Mouse (Mus musculus) forebrain, embryonic 11.5 days (tissue): ENCODE measurements around the gene Ankrd54. TPM values are rescaled to one million over a fixed set of nuclear protein-coding genes. Genes with fewer than 3 reads are reported as not detected.

Experiments used
- ATAC-seq: fragments of 200-750 bp; cut with Nextera tagmentation; replicated peaks from 2 replicates; pipeline ENCODE4 v1.8.0; 2017; ENCODE audit warnings: moderate TSS enrichment; ENCODE audit not compliant: low FRiP score
- DNase-seq: peaks from one replicate; pipeline ENCODE4 v3.0.0-alpha.2; 2017; ENCODE audit warnings: low spot score
- H3K27ac ChIP-seq: fragments of 300-500 bp; sonication (generic); 2 replicates; pipeline ENCODE4 v1.5.1; 2014; ENCODE audit warnings: low read depth, low read length
- H3K27me3 ChIP-seq: fragments of 300-500 bp; sonication (generic); 2 replicates; pipeline ENCODE4 v1.6.1; 2014; ENCODE audit warnings: mild to moderate bottlenecking, low read length, mixed read lengths; ENCODE audit not compliant: control insufficient read depth, insufficient read depth
- H3K36me3 ChIP-seq: fragments of 300-500 bp; sonication (generic); 2 replicates; pipeline ENCODE4 v1.6.1; 2014; ENCODE audit warnings: mild to moderate bottlenecking, low read length, moderate library complexity, mixed read lengths; ENCODE audit not compliant: control insufficient read depth, insufficient read depth
- H3K4me1 ChIP-seq: fragments of 300-500 bp; sonication (generic); replicated peaks from 2 replicates; pipeline ENCODE4 v1.6.1; 2014; ENCODE audit warnings: low read length, mixed read lengths; ENCODE audit not compliant: control insufficient read depth, insufficient read depth
- H3K4me2 ChIP-seq: fragments of 300-500 bp; sonication (generic); 2 replicates; pipeline ENCODE4 v1.6.1; 2014; ENCODE audit warnings: low read depth, mild to moderate bottlenecking, low read length, moderate library complexity, mixed read lengths; ENCODE audit not compliant: severe bottlenecking
- H3K4me3 ChIP-seq: fragments of 300-500 bp; sonication (generic); 2 replicates; pipeline ENCODE4 v1.5.1; 2014; ENCODE audit warnings: low read depth, low read length
- H3K9ac ChIP-seq: fragments of 300-500 bp; sonication (generic); 2 replicates; pipeline ENCODE4 v1.6.1; 2014; ENCODE audit warnings: low read length
- H3K9me3 ChIP-seq: fragments of 300-500 bp; sonication (generic); 2 replicates; pipeline ENCODE4 v1.6.1; 2016; ENCODE audit warnings: low read length, mixed read lengths; ENCODE audit not compliant: control insufficient read depth
- WGBS: fragments of 180-500 bp; shearing (Covaris S2); extraction: QIAGEN DNeasy Blood & Tissue Kit; methylation state at CpG from one replicate; pipeline ENCODE4 v1.1.7; 2014; 5-methylcytosine and 5-hydroxymethylcytosine counted together
- polyA plus RNA-seq: library from polyadenylated mRNA; unstranded; fragments of >200 nt; fragmentation: Nextera tagmentation; extraction: Ambion mirVana; gene quantifications from 2 replicates; pipeline ENCODE4 v1.2.1, GENCODE M21; 2014

The Ankrd54 gene
- polyA plus RNA-seq, 1 experiment from 2014 or later, result 61.6 TPM

GRCm38 (mm10) chr15:79056601-79057000, 6.1 kb downstream of the Ankrd54 start:
- H3K4me3 ChIP-seq, result no peak overlapping the region
- DNase-seq (no peak), ATAC-seq (no peak)
- H3K9me3 ChIP-seq, result no peaks in the 10 kb centered on the region
- no peak overlapping the region for H3K27ac ChIP-seq
- WGBS, result 92% methylated on average over 7 of the region's 7 CpGs
- H3K4me1 ChIP-seq, result peaks cover 4% of the 10 kb centered on the region; the same call in 1 of the 2 replicates
- H3K4me2 ChIP-seq, result no peak overlapping the region
- H3K36me3 ChIP-seq, result peaks cover 9% of the 10 kb centered on the region; the same call in 1 of the 2 replicates
- H3K9ac ChIP-seq, result no peak overlapping the region
- no peaks in the 10 kb centered on the region for H3K27me3 ChIP-seq

- WGBS, result 93% methylated on average over 2 of the region's 2 CpGs
- Histone ChIP-seq H3K36me3 (peaks cover 7% of the 10 kb centered on the region; the same call in 1 of the 2 replicates), H3K9me3 (no peaks in the 10 kb centered on the region), H3K27me3 (no peaks in the 10 kb centered on the region), H3K9ac (no peak overlapping the region), H3K4me3 (no peak overlapping the region), H3K4me1 (no peaks in the 10 kb centered on the region; the same call in 1 of the 2 replicates), H3K27ac (no peak overlapping the region), H3K4me2 (no peak overlapping the region)
- no peak for DNase-seq
- ATAC-seq, result no peak
Measured at GRCm38 (mm10) chr15:79052366-79052765, 10.3 kb downstream of the Ankrd54 start.

DNA sequence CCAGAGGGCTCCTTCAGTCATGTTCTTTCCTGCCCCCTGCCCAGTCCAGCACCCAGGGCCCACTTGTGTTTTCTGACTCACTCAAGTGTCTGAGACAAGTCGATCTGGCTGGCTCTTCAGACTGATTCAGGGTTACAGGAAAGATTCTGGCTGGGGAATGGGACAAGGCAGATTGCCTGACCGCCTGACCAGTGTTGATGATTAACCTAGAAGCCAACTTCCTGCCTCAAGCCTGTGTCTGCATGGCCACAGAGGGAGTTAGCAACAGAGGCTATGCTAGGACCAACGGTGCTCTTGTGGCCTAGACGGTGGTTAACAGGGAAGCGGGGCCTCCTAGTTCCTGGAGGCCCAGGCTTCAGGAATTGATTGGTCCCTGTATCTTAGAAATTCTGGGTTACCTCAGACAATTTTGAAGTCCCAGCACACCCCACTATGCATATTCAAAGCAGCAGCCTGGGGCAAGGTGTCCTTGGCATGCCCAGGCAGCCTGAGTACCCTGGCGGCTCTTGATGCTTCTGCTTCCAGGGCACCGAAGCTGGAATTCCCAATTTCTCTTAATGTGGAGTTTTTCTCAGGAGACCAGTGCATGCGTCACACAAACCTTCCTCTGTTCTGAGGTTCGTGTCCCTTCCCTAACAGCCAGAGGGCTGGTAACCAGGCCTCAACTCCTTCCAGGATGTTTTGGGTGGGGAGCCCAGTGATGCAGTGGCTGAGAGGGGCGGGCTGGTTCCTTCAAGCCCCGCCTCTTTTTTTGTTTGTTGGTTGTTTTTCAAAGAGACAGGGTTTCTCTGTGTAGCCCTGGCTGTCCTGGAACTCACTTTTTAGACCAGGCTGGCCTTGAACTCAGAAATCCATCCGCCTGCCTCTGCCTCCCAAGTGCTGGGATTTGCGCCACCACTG, 11.0 kb downstream of the Ankrd54 start:
- no peak overlapping the region for H3K27ac ChIP-seq
- H3K27me3 ChIP-seq, result no peaks in the 10 kb centered on the region
- H3K9me3 ChIP-seq, result no peaks in the 10 kb centered on the region
- no peak for DNase-seq
- H3K36me3 ChIP-seq, result peaks cover 7% of the 10 kb centered on the region; the same call in 1 of the 2 replicates
- no peak overlapping the region for H3K4me3 ChIP-seq
- WGBS, result 80% methylated on average over 13 of the region's 13 CpGs
- H3K4me2 ChIP-seq, result no peak overlapping the region
- no peak for ATAC-seq
- no peaks in the 10 kb centered on the region; the same call in 1 of the 2 replicates for H3K4me1 ChIP-seq
- no peak overlapping the region for H3K9ac ChIP-seq

DNA sequence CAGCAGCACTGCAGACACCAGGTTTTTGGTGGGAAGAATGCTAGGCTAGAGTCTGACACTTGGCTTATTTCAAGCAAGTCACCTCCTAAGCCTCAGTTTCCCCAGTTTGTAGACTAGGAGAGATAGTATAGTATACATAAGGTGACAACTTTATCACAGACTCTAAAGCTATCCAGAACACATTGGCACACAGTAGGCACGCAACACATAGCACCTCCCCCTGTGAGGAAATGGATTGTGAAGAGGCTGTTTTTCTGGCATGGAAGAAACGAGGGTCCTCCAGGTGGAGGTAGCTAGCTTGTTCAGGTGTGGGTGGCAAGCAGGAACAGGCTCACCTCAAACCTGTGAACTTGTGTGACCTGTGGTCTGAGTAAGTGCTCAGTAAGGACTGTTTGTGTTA, 11.7 kb downstream of the Ankrd54 start:
- no peak for ATAC-seq
- 94% methylated on average over 2 of the region's 2 CpGs for WGBS
- Histone ChIP-seq H3K27me3 (no peaks in the 10 kb centered on the region), H3K27ac (no peak overlapping the region), H3K4me1 (no peaks in the 10 kb centered on the region; the same call in 1 of the 2 replicates), H3K36me3 (peaks cover 4% of the 10 kb centered on the region; the same call in 1 of the 2 replicates), H3K4me3 (no peak overlapping the region), H3K9ac (no peak overlapping the region), H3K4me2 (no peak overlapping the region), H3K9me3 (no peaks in the 10 kb centered on the region)
- DNase-seq, result no peak

DNA sequence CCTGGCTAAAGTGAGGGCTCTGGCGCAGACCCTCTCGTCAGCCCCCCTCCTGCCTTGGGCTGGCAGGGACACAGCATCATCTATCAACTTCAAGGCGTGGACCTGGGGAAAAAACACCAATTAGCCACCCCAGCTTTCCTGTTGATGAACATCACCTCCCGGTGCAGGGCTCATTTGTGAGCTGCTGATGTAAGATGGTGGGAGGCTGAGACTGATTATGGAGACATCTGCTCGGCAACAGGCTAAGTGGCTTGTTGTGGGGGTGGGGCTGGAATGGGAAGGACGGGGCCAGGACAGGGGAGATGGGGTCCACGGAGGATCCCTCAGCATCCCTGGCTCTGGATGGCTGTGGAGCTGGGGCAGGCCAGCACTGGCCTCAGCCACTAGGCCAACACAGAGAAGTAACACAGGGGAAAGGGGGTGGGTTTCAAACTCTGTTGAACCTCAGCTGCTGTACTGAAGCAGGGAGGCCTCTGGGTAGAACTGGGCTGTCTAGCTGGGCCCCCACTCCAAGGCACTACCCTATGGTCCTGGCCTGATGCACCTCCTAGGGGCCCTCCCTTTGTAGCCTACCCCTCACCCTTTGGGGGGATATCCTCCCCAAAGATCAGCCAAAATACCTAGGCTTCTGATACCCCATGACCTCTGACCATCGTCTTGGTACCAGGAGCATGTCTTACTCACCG, 12.4 kb downstream of the Ankrd54 start:
- Histone ChIP-seq H3K9ac (no peak overlapping the region), H3K27me3 (no peaks in the 10 kb centered on the region), H3K36me3 (peaks cover 4% of the 10 kb centered on the region; the same call in 1 of the 2 replicates), H3K4me1 (no peaks in the 10 kb centered on the region; the same call in 1 of the 2 replicates), H3K4me2 (no peak overlapping the region), H3K4me3 (no peak overlapping the region), H3K27ac (no peak overlapping the region), H3K9me3 (no peaks in the 10 kb centered on the region)
- WGBS, result 66% methylated on average over 9 of the region's 9 CpGs
- ATAC-seq (no peak), DNase-seq (no peak)

- 68% methylated on average over 4 of the region's 4 CpGs for WGBS
- Histone ChIP-seq H3K27me3 (peaks cover 8% of the 10 kb centered on the region), H3K4me1 (peaks cover 4% of the 10 kb centered on the region; the same call in 1 of the 2 replicates), H3K4me3 (no peak overlapping the region), H3K27ac (no peak overlapping the region), H3K9me3 (no peaks in the 10 kb centered on the region), H3K36me3 (no peaks in the 10 kb centered on the region), H3K4me2 (no peak overlapping the region), H3K9ac (no peak overlapping the region)
- no peak for DNase-seq
- no peak for ATAC-seq
Measured at GRCm38 (mm10) chr15:79048186-79048585, 14.5 kb downstream of the Ankrd54 start.

DNA sequence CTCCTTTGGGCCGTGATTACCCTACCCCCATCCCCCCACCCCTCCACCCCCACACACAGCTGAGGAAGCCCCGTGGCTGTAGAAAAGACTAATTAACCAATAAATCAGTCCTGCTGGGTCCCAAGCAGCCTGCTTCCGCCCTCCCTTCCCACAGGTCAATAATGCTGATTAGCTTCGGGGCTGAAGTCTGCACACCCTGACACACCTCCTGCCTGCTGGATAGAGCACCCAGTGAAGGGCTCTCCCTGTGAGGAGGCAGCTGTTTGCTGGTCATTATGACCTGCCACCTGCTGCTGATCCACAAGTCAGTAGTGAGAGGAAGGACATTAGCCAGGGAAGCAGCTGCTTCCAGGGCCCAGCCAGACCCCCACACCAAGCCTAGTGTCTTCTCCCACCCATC, 17.9 kb downstream of the Ankrd54 start:
- no peak overlapping the region for H3K4me3 ChIP-seq
- H3K4me2 ChIP-seq, result no peak overlapping the region
- peaks cover 40% of the 10 kb centered on the region for H3K27me3 ChIP-seq
- no peak overlapping the region for H3K9ac ChIP-seq
- peaks cover 16% of the 10 kb centered on the region for H3K4me1 ChIP-seq
- H3K9me3 ChIP-seq, result no peaks in the 10 kb centered on the region
- H3K27ac ChIP-seq, result no peak overlapping the region
- ATAC-seq (0 out of 2 replicates have a peak, but pooled peaks have one; percentile 33), DNase-seq (no peak)
- WGBS, result 8% methylated on average over 4 of the region's 4 CpGs
- H3K36me3 ChIP-seq, result no peaks in the 10 kb centered on the region

- H3K27me3 ChIP-seq, result peaks cover 40% of the 10 kb centered on the region
- H3K9ac ChIP-seq, result peak overlapping the region; percentile 39
- no peak overlapping the region for H3K27ac ChIP-seq
Measured at GRCm38 (mm10) chr15:79042721-79043491, 19.8 kb downstream of the Ankrd54 start.

More at GRCm38 (mm10) chr15:79042721-79043491, 19.8 kb downstream of the Ankrd54 start:
- WGBS, result under 1% methylated on average over 100 of the region's 105 CpGs
- peak overlapping the region; percentile 86 for H3K4me2 ChIP-seq
- ATAC-seq, result no peak
- DNase-seq, result no peak
- H3K4me3 ChIP-seq, result peak overlapping the region; percentile 42
- H3K36me3 ChIP-seq, result no peaks in the 10 kb centered on the region
- no peaks in the 10 kb centered on the region for H3K9me3 ChIP-seq
- H3K4me1 ChIP-seq, result peaks cover 16% of the 10 kb centered on the region
